Comparison of ENCODE assay signal across 8 mouse cellular contexts in genomic region chr2:178507379-178508014, GRCm38 (mm10).
A peak's percentile ranks its signal among the peaks of the same experiment; 100 is the strongest.
DNase-seq lines count a peak whose midpoint lies in the region; ATAC-seq lines count a peak whose summit lies in the region.
"Had no signal": no experiment of that assay in that cellular context is flagged by ENCODE, and none has a peak within 500 bp of the region (broad histone marks: within the 10 kb centered on the region; RNA-seq: fewer than 3 reads in every experiment).

No protein-coding gene starts in this region.

- no peak overlapping the region for H3K4me3 ChIP-seq in midbrain, embryonic 14.5 days (replicated peaks; ENCODE audit: low read depth, low read length)
- H3K4me3 ChIP-seq: lung, embryonic 15.5 days had no signal

- H3K9me3 ChIP-seq in midbrain, embryonic 14.5 days (ENCODE audit: control insufficient read depth, low read length): no peaks in the 10 kb centered on the region
- H3K9me3 ChIP-seq: lung, embryonic 15.5 days had no signal

- H3K27ac ChIP-seq in midbrain, embryonic 14.5 days (replicated peaks; ENCODE audit: low read depth, low read length): no peak overlapping the region
- H3K27ac ChIP-seq: lung, embryonic 15.5 days had no signal

- H3K9ac ChIP-seq in midbrain, embryonic 14.5 days (replicated peaks; ENCODE audit: low read length): no peak overlapping the region
- H3K9ac ChIP-seq: lung, embryonic 15.5 days had no signal

- 43% methylated on average over 6 of the region's 6 CpGs for WGBS in midbrain, embryonic 14.5 days

- DNase-seq in ZHBTc4 (ENCODE audit: low read depth, low spot score): peak; percentile 73
- DNase-seq in cerebellum, adult 18-20 months: peak; percentile 67 to 83
- DNase-seq in kidney, adult 11 months: peak; percentile 12
- DNase-seq in left cerebral cortex, postnatal 25 days (ENCODE audit: low spot score in 2 of 2): peak; percentile 81 to 85
- DNase-seq in midbrain, embryonic 14.5 days: peak; percentile 91
- peak; percentile 33 to 75 for DNase-seq in spleen, adult 18-20 months

- intact Hi-C loops in left cerebral cortex, postnatal 25 days (cut with DNase I): loop anchor here (2.0 to 10.0 kb wide), 6 partner anchors 80 to 1370 kb away; no protein-coding TSS in a partner anchor

- peak; percentile 87 for ATAC-seq in frontal cortex, adult (ENCODE audit: low TSS enrichment)
- peak; percentile 62 for ATAC-seq in midbrain, embryonic 14.5 days (ENCODE audit: low FRiP score, low TSS enrichment)

- H3K4me2 ChIP-seq in midbrain, embryonic 14.5 days (ENCODE audit: low read length): no peak overlapping the region
- H3K4me2 ChIP-seq: lung, embryonic 15.5 days had no signal

- no peaks in the 10 kb centered on the region for H3K36me3 ChIP-seq in midbrain, embryonic 14.5 days (ENCODE audit: control insufficient read depth, insufficient read depth, low read length)
- H3K36me3 ChIP-seq: lung, embryonic 15.5 days had no signal

- H3K27me3 ChIP-seq in midbrain, embryonic 14.5 days (ENCODE audit: control insufficient read depth, insufficient read depth, low read length): no peaks in the 10 kb centered on the region
- H3K27me3 ChIP-seq: lung, embryonic 15.5 days had no signal

- H3K4me1 ChIP-seq in midbrain, embryonic 14.5 days (ENCODE audit: control insufficient read depth, insufficient read depth, low read length): no peaks in the 10 kb centered on the region
- H3K4me1 ChIP-seq: lung, embryonic 15.5 days had no signal

Comparison
In these comparisons a context has a peak if more than half of its experiments do, and no peak if none do; other contexts are left out.
1. DNase-seq: peak in every context shown above with its lines; median percentile 91 in midbrain, embryonic 14.5 days; 83 in left cerebral cortex, postnatal 25 days; 75 in cerebellum, adult 18-20 months; 73 in ZHBTc4; 54 in spleen, adult 18-20 months; 12 in kidney, adult 11 months.